Mouse (Mus musculus) C2C12 (cell line): Measurements from ENCODE around the gene Lyrm9. TPM values are rescaled to one million over a fixed set of nuclear protein-coding genes. Genes with fewer than 3 reads are reported as not detected.
A peak's percentile ranks its signal among the peaks of the same experiment; 100 is the strongest.

ENCODE experiments used
- H3K27me3 ChIP-seq: one replicate; pipeline ENCODE4 v1.6.1; 2011; ENCODE audit not compliant: control insufficient read depth, insufficient read depth, insufficient read length
- H3K36me3 ChIP-seq: one replicate; pipeline ENCODE4 v1.6.1; 2011; ENCODE audit not compliant: control insufficient read depth, insufficient read depth
- H3K4me3 ChIP-seq: one replicate; pipeline ENCODE4 v1.5.1; 2011; ENCODE audit warnings: mild to moderate bottlenecking, control low read depth; ENCODE audit not compliant: poor library complexity, insufficient read depth, severe bottlenecking
- H3K79me2 ChIP-seq: one replicate; pipeline ENCODE4 v1.6.1; 2011; ENCODE audit not compliant: control insufficient read depth, insufficient read depth
- H3K79me3 ChIP-seq: one replicate; pipeline ENCODE4 v1.6.1; 2011; ENCODE audit warnings: low read depth, control low read depth
- H3ac ChIP-seq: one replicate; pipeline ENCODE3; 2011; ENCODE audit warnings: low read depth; ENCODE audit not compliant: control insufficient read depth, insufficient read length
- CEBPB ChIP-seq: IDR thresholded peaks from one replicate; pipeline ENCODE4 v1.6.1; 2011; ENCODE audit warnings: low read depth, mild to moderate bottlenecking, control low read depth, moderate library complexity
- CTCF ChIP-seq: IDR thresholded peaks from one replicate; pipeline ENCODE4 v1.5.1; 2011; ENCODE audit not compliant: control insufficient read depth, insufficient read depth, insufficient read length
- FOSL1 ChIP-seq: IDR thresholded peaks from one replicate; pipeline ENCODE4 v1.8.0; 2011; ENCODE audit warnings: mild to moderate bottlenecking, low read length; ENCODE audit not compliant: poor library complexity, insufficient read depth, severe bottlenecking
- MAX ChIP-seq: IDR thresholded peaks from one replicate; pipeline ENCODE4 v1.6.1; 2011; ENCODE audit warnings: mild to moderate bottlenecking, control low read depth
- MYOD1 ChIP-seq: IDR thresholded peaks from one replicate; pipeline ENCODE4 v1.6.1; 2011; ENCODE audit warnings: low read depth; ENCODE audit not compliant: control insufficient read depth, insufficient read length
- MYOG ChIP-seq: IDR thresholded peaks from one replicate; pipeline ENCODE4 v1.6.1; 2011; ENCODE audit not compliant: control insufficient read depth, insufficient read length; ENCODE audit errors: extremely low read depth
- USF1 ChIP-seq: IDR thresholded peaks from one replicate; pipeline ENCODE4 v1.6.1; 2011; ENCODE audit warnings: low read depth, mild to moderate bottlenecking, control low read depth, moderate library complexity
- polyA plus RNA-seq: library from polyadenylated mRNA; unstranded; fragments of >200 nt; fragmentation: generic; extraction: Trizol; gene quantifications from one replicate; pipeline ENCODE4 v1.2.1, GENCODE M21; 2012; ENCODE audit warnings: missing spikeins

Gene Lyrm9
- polyA plus RNA-seq, 1 experiment = 23.7 TPM

- Histone ChIP-seq H3K27me3 (no peaks in the 10 kb centered on the region), H3ac (no peak overlapping the region), H3K36me3 (no peaks in the 10 kb centered on the region), H3K79me2 (no peaks in the 10 kb centered on the region), H3K79me3 (no peaks in the 10 kb centered on the region), H3K4me3 (no peak overlapping the region)
- TF ChIP-seq MAX = no peak
- no peak for TF ChIP-seq USF1
- TF ChIP-seq FOSL1 = no peak
- TF ChIP-seq CTCF = no peak
Measured at GRCm38 (mm10) chr11:78836486-78836885, 10.1 kb downstream of the Lyrm9 start.

GRCm38 (mm10) chr11:78837989-78838388, 11.6 kb downstream of the Lyrm9 start:
- Histone ChIP-seq H3ac (no peak overlapping the region), H3K4me3 (no peak overlapping the region), H3K79me3 (no peaks in the 10 kb centered on the region), H3K27me3 (no peaks in the 10 kb centered on the region), H3K36me3 (no peaks in the 10 kb centered on the region), H3K79me2 (no peaks in the 10 kb centered on the region)
- TF ChIP-seq USF1 (no peak), CTCF (peak; percentile 87)

- Histone ChIP-seq H3K36me3 (no peaks in the 10 kb centered on the region), H3K4me3 (no peak overlapping the region), H3K79me2 (no peaks in the 10 kb centered on the region), H3K27me3 (no peaks in the 10 kb centered on the region), H3K79me3 (no peaks in the 10 kb centered on the region), H3ac (no peak overlapping the region)
- TF ChIP-seq MYOG (no peak), USF1 (no peak), CEBPB (no peak), CTCF (no peak), MAX (no peak)
Measured at GRCm38 (mm10) chr11:78839491-78839890, 13.1 kb downstream of the Lyrm9 start.

- Histone ChIP-seq H3K79me3 (no peaks in the 10 kb centered on the region), H3K36me3 (no peaks in the 10 kb centered on the region), H3K79me2 (no peaks in the 10 kb centered on the region), H3K27me3 (no peaks in the 10 kb centered on the region), H3K4me3 (no peak overlapping the region), H3ac (no peak overlapping the region)
- TF ChIP-seq MYOG (no peak), MAX (no peak), FOSL1 (no peak), MYOD1 (no peak), USF1 (no peak), CTCF (no peak), CEBPB (no peak)
Measured at GRCm38 (mm10) chr11:78840141-78840540, 13.8 kb downstream of the Lyrm9 start.

- H3K27me3 ChIP-seq = no peaks in the 10 kb centered on the region
- H3K79me3 ChIP-seq = no peaks in the 10 kb centered on the region
- H3K4me3 ChIP-seq = no peak overlapping the region
- H3K79me2 ChIP-seq = no peaks in the 10 kb centered on the region
- TF ChIP-seq USF1 = no peak
- TF ChIP-seq MYOD1 = no peak
- no peak for TF ChIP-seq FOSL1
- TF ChIP-seq MAX = no peak
- TF ChIP-seq CTCF = no peak
- no peak for TF ChIP-seq CEBPB
- no peak for TF ChIP-seq MYOG
- H3ac ChIP-seq = no peak overlapping the region
- no peaks in the 10 kb centered on the region for H3K36me3 ChIP-seq
Measured at GRCm38 (mm10) chr11:78841987-78842386, 15.6 kb downstream of the Lyrm9 start.

- no peaks in the 10 kb centered on the region for H3K79me3 ChIP-seq
- H3K36me3 ChIP-seq = no peaks in the 10 kb centered on the region
- H3ac ChIP-seq = no peak overlapping the region
- H3K79me2 ChIP-seq = no peaks in the 10 kb centered on the region
- no peaks in the 10 kb centered on the region for H3K27me3 ChIP-seq
- TF ChIP-seq CEBPB (peak; percentile 37), MYOG (no peak)
- no peak overlapping the region for H3K4me3 ChIP-seq
Measured at GRCm38 (mm10) chr11:78846620-78847019, 20.2 kb downstream of the Lyrm9 start.
